Mouse (Mus musculus): ENCODE measurements around the gene Zc3h18.

- TF ChIP-seq CTCF (IDR thresholded peaks at IDR 0.05; ENCODE audit: extremely low read depth, insufficient read length, insufficient replicate concordance, low read depth, low read length) (no peak), POLR2A (IDR thresholded peaks at IDR 0.05; ENCODE audit: low read depth, low read length) (no peak)
Observed at GRCm38 (mm10) chr8:122437708-122438331, 61.4 kb downstream of the Zc3h18 start.

Measured in small intestine, adult 2 months (tissue).